Mouse (Mus musculus): ENCODE measurements around the gene Pramef12. TPM values are rescaled to one million over a fixed set of nuclear protein-coding genes. Genes with fewer than 3 reads are reported as not detected.

Gene Pramef12
- not detected for polyA plus RNA-seq (2017; shearing (Covaris generic))

GRCm38 (mm10) chr4:144408290-144408689, at the start of gene Pramef12:
Gene Pramef12, minus strand, starts transcription at chr4:144408464.

GRCm38 (mm10) chr4:144453217-144453616, 45.0 kb upstream of the Pramef12 start, which contains the start of gene Gm9944:
Gene Gm9944, minus strand, starts transcription at chr4:144453317.

GRCm38 (mm10) chr4:144438672-144439071, 30.4 kb upstream of the Pramef12 start, which contains the start of gene 1700012P22Rik:
Gene 1700012P22Rik, minus strand, starts transcription at chr4:144438772.

GRCm38 (mm10) chr4:144377911-144378310, 30.4 kb downstream of the Pramef12 start, which contains the start of gene Pramef20:
Gene Pramef20, minus strand, starts transcription at chr4:144377933.

GRCm38 (mm10) chr4:144357642-144358041, 50.6 kb downstream of the Pramef12 start, which contains the start of gene Gm13119:
Gene Gm13119, plus strand, starts transcription at chr4:144357942.

Other genes with a start within 250 kb of the Pramef12 start
- not detected for gene Oog3, start 245.8 kb downstream of the Pramef12 start, polyA plus RNA-seq (2017; shearing (Covaris generic))
- not detected for gene Oog2, start 217.7 kb downstream of the Pramef12 start, polyA plus RNA-seq (2017; shearing (Covaris generic))
- gene C87977, start 195.1 kb downstream of the Pramef12 start, polyA plus RNA-seq (2017; shearing (Covaris generic)) = not detected
- not detected for gene Pramel5, start 128.0 kb downstream of the Pramef12 start, polyA plus RNA-seq (2017; shearing (Covaris generic))
- gene Gm13128, start 78.2 kb downstream of the Pramef12 start, polyA plus RNA-seq (2017; shearing (Covaris generic)) = not detected
- not detected for gene Gm13119, start 50.5 kb downstream of the Pramef12 start, polyA plus RNA-seq (2017; shearing (Covaris generic))
- gene Pramef20, start 30.5 kb downstream of the Pramef12 start, polyA plus RNA-seq (2017; shearing (Covaris generic)) = not detected
- gene 1700012P22Rik, start 30.3 kb upstream of the Pramef12 start, polyA plus RNA-seq (2017; shearing (Covaris generic)) = not detected
- not detected for gene Gm9944, start 44.9 kb upstream of the Pramef12 start, polyA plus RNA-seq (2017; shearing (Covaris generic))
- gene Aadacl3, start 55.3 kb upstream of the Pramef12 start, polyA plus RNA-seq (2017; shearing (Covaris generic)) = not detected
- gene 9430007A20Rik, start 111.4 kb upstream of the Pramef12 start, polyA plus RNA-seq (2017; shearing (Covaris generic)) = not detected
- gene Gm13124, start 156.7 kb upstream of the Pramef12 start, polyA plus RNA-seq (2017; shearing (Covaris generic)) = not detected
- gene Aadacl4, start 205.2 kb upstream of the Pramef12 start, polyA plus RNA-seq (2017; shearing (Covaris generic)) = not detected

Data from CD4-positive, CD25-positive, alpha-beta regulatory T cell (primary cell).